Mouse (Mus musculus): ENCODE results near the gene Tkt.

GRCm38 (mm10) chr14:30586780-30587461 is 38.8 kb downstream of the Tkt start:
- TF ChIP-seq CTCF (conservative IDR thresholded peaks at IDR 0.05; ENCODE audit: insufficient read depth, insufficient read length, low read depth, low read length) (no peak), POLR2A (IDR thresholded peaks at IDR 0.05; ENCODE audit: low read depth, low read length) (no peak)
